Mouse (Mus musculus): ENCODE results near the gene Cd70. TPM values are rescaled to one million over a fixed set of nuclear protein-coding genes. Genes with fewer than 3 reads are reported as not detected.

Cd70 gene
- polyA plus RNA-seq, 1 experiment = 0.13 TPM

DNA sequence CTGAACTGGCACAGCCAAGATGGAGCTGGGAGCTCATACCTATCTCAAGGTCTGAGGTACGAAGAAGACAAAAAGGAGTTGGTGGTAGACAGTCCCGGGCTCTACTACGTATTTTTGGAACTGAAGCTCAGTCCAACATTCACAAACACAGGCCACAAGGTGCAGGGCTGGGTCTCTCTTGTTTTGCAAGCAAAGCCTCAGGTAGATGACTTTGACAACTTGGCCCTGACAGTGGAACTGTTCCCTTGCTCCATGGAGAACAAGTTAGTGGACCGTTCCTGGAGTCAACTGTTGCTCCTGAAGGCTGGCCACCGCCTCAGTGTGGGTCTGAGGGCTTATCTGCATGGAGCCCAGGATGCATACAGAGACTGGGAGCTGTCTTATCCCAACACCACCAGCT is 42.5 kb downstream of the Cd70 start:
- WGBS = 90% methylated on average over 5 of the region's 5 CpGs
- no peak for DNase-seq
- no peak for TF ChIP-seq POLR2A (IDR thresholded peaks at IDR 0.05; ENCODE audit: low read depth, low read length)
- H3K36me3 ChIP-seq (ENCODE audit: control insufficient read depth, insufficient read depth, low read length) = no peaks in the 10 kb centered on the region
- H3K4me3 ChIP-seq (ENCODE audit: insufficient read depth, low read depth, low read length) = no peak overlapping the region
- H3K27me3 ChIP-seq (replicated peaks; ENCODE audit: control insufficient read depth, insufficient read depth, low read length) = 0 out of 2 replicates have a peak, but pooled peaks cover 2% of the 10 kb centered on the region
- no peaks in the 10 kb centered on the region for H3K4me1 ChIP-seq (ENCODE audit: control insufficient read depth, insufficient read depth, low read length)
- H3K27ac ChIP-seq (ENCODE audit: insufficient read depth, low read depth, low read length) = no peak overlapping the region

DNA sequence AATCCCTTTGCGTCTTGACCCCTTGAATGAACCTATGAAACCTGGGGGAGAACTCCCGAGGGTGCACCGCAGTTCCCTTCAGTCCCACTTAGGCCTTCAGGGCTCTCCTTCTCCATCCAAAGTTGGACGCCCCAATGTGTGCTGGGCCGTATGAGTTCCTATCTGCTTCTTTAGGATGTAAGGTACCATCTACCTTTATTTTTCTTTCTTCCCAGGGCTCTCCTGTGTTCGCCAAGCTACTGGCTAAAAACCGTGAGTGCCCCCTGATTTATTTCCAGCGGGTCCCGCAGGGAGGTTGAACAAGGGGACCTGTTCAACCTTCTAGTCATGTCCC is 43.6 kb downstream of the Cd70 start:
- no peaks in the 10 kb centered on the region for H3K4me1 ChIP-seq (ENCODE audit: control insufficient read depth, insufficient read depth, low read length)
- TF ChIP-seq CTCF (conservative IDR thresholded peaks at IDR 0.05; ENCODE audit: insufficient read depth, insufficient read length, low read depth, low read length) = no peak
- TF ChIP-seq POLR2A (IDR thresholded peaks at IDR 0.05; ENCODE audit: low read depth, low read length) = no peak
- H3K27me3 ChIP-seq (replicated peaks; ENCODE audit: control insufficient read depth, insufficient read depth, low read length) = 0 out of 2 replicates have a peak, but pooled peaks cover 2% of the 10 kb centered on the region
- WGBS = 35% methylated on average over 9 of the region's 9 CpGs
- H3K4me3 ChIP-seq (ENCODE audit: insufficient read depth, low read depth, low read length) = 0 out of 2 replicates have a peak overlapping the region, but pooled peaks have one; percentile 91
- no peaks in the 10 kb centered on the region for H3K36me3 ChIP-seq (ENCODE audit: control insufficient read depth, insufficient read depth, low read length)
- DNase-seq = no peak
- H3K27ac ChIP-seq (ENCODE audit: insufficient read depth, low read depth, low read length) = no peak overlapping the region

DNA sequence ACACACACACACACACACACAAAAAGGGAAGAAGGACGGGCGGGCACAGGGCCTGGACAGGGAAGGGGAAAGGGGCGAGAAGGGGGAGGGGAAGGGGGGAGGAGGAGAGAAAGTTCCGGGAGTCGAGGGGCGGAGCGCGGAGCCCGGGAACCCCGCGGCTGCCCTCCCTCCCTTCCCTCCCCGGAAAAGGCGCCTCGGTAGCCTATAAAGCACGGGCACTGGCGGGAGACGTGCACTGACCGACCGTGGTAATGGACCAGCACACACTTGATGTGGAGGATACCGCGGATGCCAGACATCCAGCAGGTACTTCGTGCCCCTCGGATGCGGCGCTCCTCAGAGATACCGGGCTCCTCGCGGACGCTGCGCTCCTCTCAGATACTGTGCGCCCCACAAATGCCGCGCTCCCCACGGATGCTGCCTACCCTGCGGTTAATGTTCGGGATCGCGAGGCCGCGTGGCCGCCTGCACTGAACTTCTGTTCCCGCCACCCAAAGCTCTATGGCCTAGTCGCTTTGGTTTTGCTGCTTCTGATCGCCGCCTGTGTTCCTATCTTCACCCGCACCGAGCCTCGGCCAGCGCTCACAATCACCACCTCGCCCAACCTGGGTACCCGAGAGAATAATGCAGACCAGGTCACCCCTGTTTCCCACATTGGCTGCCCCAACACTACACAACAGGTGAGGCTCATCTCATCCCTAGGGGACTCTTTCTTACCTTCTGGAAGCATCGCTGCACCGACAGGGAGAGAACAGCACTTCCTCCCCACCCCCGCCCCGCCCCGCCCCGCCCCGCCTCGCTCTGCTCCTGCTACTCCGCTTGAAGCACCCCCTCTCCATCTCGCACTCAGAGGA is 44.2 kb downstream of the Cd70 start, which contains the start of gene Tnfsf9:
Tnfsf9 (plus strand) TSS at position 145 of the 854 bp plus-strand sequence.
- 2% methylated on average over 61 of the region's 61 CpGs for WGBS
- Histone ChIP-seq H3K4me1 (ENCODE audit: control insufficient read depth, insufficient read depth, low read length) (no peaks in the 10 kb centered on the region), H3K27ac (ENCODE audit: insufficient read depth, low read depth, low read length) (no peak within 1 kb of the TSS), H3K36me3 (ENCODE audit: control insufficient read depth, insufficient read depth, low read length) (no peaks in the 10 kb centered on the region), H3K27me3 (replicated peaks; ENCODE audit: control insufficient read depth, insufficient read depth, low read length) (0 out of 2 replicates have a peak, but pooled peaks cover 2% of the 10 kb centered on the region), H3K4me3 (ENCODE audit: insufficient read depth, low read depth, low read length) (peak within 1 kb of the TSS; percentile 91)
- DNase-seq = peak; percentile 25
- no peak for TF ChIP-seq POLR2A (IDR thresholded peaks at IDR 0.05; ENCODE audit: low read depth, low read length)
- TF ChIP-seq CTCF (conservative IDR thresholded peaks at IDR 0.05; ENCODE audit: insufficient read depth, insufficient read length, low read depth, low read length) = no peak

DNA sequence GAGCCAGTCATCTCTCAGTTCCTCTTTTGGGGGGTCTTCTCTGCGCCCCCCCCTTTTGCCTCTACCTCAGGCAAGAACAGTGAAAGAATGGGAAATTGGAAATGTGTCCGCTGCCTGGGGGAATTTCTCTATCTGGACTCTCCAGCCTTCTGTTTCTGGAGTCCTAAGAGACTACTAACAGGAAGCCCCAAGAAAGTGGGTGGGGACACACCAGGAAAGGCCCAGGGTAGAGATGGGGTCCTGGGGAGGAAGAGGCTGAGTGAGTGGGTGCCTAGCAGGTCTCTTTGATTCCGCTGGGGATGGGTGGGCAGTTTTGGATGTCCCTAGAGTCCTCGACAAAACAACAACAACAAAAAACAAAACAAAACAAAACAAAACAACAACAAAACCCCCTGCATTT is 45.1 kb downstream of the Cd70 start:
- Histone ChIP-seq H3K4me3 (ENCODE audit: insufficient read depth, low read depth, low read length) (peak overlapping the region; percentile 91; the same call in 1 of the 2 replicates), H3K27ac (ENCODE audit: insufficient read depth, low read depth, low read length) (no peak overlapping the region), H3K4me1 (ENCODE audit: control insufficient read depth, insufficient read depth, low read length) (no peaks in the 10 kb centered on the region), H3K27me3 (replicated peaks; ENCODE audit: control insufficient read depth, insufficient read depth, low read length) (0 out of 2 replicates have a peak, but pooled peaks cover 2% of the 10 kb centered on the region), H3K36me3 (ENCODE audit: control insufficient read depth, insufficient read depth, low read length) (no peaks in the 10 kb centered on the region)
- no peak for TF ChIP-seq POLR2A (IDR thresholded peaks at IDR 0.05; ENCODE audit: low read depth, low read length)
- TF ChIP-seq CTCF (conservative IDR thresholded peaks at IDR 0.05; ENCODE audit: insufficient read depth, insufficient read length, low read depth, low read length) = no peak
- WGBS = 56% methylated on average over 4 of the region's 4 CpGs
- DNase-seq = no peak

DNA sequence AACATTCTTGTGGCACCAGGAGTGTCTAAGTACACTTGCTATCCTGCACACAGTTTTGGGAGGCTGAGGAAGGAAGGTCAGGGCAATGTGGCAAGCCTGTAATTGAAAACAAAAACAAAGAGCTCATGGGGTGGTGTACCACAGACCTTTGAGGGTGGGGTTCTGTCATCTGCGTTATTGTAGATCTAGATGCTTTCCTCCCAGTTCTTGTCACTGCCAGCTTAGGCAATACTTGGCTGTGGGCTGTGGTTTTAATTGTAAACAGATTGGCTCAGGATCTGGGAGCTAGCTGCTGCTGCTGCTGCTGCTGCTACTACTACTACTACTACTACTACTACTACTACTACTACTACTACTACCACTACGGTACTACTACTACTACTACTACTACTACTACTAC is 47.3 kb downstream of the Cd70 start:
- H3K4me1 ChIP-seq (ENCODE audit: control insufficient read depth, insufficient read depth, low read length) = no peaks in the 10 kb centered on the region
- H3K27ac ChIP-seq (ENCODE audit: insufficient read depth, low read depth, low read length) = no peak overlapping the region
- no peaks in the 10 kb centered on the region for H3K36me3 ChIP-seq (ENCODE audit: control insufficient read depth, insufficient read depth, low read length)
- H3K27me3 ChIP-seq (replicated peaks; ENCODE audit: control insufficient read depth, insufficient read depth, low read length) = 0 out of 2 replicates have a peak, but pooled peaks cover 2% of the 10 kb centered on the region
- no peak for DNase-seq
- TF ChIP-seq POLR2A (IDR thresholded peaks at IDR 0.05; ENCODE audit: low read depth, low read length) = no peak
- TF ChIP-seq CTCF (conservative IDR thresholded peaks at IDR 0.05; ENCODE audit: insufficient read depth, insufficient read length, low read depth, low read length) = no peak
- H3K4me3 ChIP-seq (ENCODE audit: insufficient read depth, low read depth, low read length) = no peak overlapping the region
- 89% methylated on average over 2 of the region's 2 CpGs for WGBS

DNA sequence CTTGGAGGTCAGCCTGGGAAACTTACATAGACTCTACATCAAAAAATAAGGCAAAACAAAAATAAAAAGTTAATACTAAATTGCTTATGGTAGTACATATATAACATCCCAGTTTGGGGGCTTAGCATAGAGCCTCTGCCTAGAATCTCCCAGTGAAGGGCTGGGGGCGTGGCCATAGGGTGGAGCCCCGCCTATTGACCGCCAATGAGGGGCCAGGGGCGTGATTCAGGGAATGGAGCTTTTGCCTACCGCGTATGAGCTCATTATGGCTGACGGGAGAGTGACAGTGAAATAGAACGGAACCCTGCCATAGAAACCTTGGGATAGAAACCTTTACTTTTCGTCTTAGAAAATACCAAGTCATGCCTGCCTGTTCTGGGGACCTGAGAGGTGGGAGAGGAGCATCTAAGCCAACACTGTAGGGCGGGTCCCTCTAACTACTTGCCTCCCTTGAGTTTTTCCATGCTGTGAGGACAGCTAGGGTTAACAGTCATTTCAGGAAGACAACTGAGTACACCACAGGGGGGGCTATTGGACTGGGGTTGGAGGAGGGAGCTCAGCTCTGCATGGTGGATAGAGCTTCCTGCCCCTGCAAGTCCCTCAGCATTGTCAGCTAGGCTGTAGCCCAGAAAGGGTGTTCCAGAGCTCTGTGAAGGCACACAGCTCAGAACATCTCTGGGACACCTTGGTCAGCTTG is 49.8 kb downstream of the Cd70 start:
- 17% methylated on average over 10 of the region's 10 CpGs for WGBS
- no peak for DNase-seq
- Histone ChIP-seq H3K27me3 (replicated peaks; ENCODE audit: control insufficient read depth, insufficient read depth, low read length) (no peaks in the 10 kb centered on the region), H3K27ac (ENCODE audit: insufficient read depth, low read depth, low read length) (no peak overlapping the region), H3K4me1 (ENCODE audit: control insufficient read depth, insufficient read depth, low read length) (no peaks in the 10 kb centered on the region), H3K36me3 (ENCODE audit: control insufficient read depth, insufficient read depth, low read length) (no peaks in the 10 kb centered on the region), H3K4me3 (ENCODE audit: insufficient read depth, low read depth, low read length) (no peak overlapping the region)
- no peak for TF ChIP-seq CTCF (conservative IDR thresholded peaks at IDR 0.05; ENCODE audit: insufficient read depth, insufficient read length, low read depth, low read length)

DNA sequence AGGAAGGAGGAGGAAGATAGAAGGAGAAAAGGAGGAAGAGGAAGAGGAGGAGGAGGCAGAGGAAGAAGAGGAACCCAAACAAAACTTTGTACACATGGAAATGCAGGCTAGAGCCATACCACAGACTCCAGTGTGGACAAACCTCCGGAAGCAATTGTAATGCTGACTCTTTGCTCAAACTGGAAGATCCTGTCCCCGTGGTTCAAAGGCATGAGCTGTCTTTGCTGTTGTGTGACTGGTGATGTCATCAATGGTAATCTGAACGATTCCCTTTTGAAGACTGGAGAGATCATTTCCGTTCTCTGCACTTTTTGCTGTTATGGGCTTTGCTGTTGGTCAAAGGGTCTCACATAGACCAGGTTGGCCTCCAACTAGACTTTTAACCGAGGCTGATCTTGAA is 51.3 kb downstream of the Cd70 start:
- H3K4me3 ChIP-seq (ENCODE audit: insufficient read depth, low read depth, low read length) = no peak overlapping the region
- DNase-seq = no peak
- WGBS = 83% methylated on average over 5 of the region's 5 CpGs
- no peaks in the 10 kb centered on the region for H3K4me1 ChIP-seq (ENCODE audit: control insufficient read depth, insufficient read depth, low read length)
- no peak overlapping the region for H3K27ac ChIP-seq (ENCODE audit: insufficient read depth, low read depth, low read length)
- TF ChIP-seq CTCF (conservative IDR thresholded peaks at IDR 0.05; ENCODE audit: insufficient read depth, insufficient read length, low read depth, low read length) (no peak), POLR2A (IDR thresholded peaks at IDR 0.05; ENCODE audit: low read depth, low read length) (no peak)
- no peaks in the 10 kb centered on the region for H3K36me3 ChIP-seq (ENCODE audit: control insufficient read depth, insufficient read depth, low read length)
- H3K27me3 ChIP-seq (replicated peaks; ENCODE audit: control insufficient read depth, insufficient read depth, low read length) = no peaks in the 10 kb centered on the region

Data from kidney, adult 2 months (tissue).